Mouse (Mus musculus) retina, embryonic 14.5 days (tissue): ENCODE measurements at regions not wholly inside any gene's neighbourhood (a gene's known extent, or its start where the extent isn't known, plus 50 kb on each side); places are given as distances from the start of the nearest gene placed in this dataset.
"Not testable (repeated sequence)": the region's sequence is repeated elsewhere in the genome, so short reads cannot be mapped to it uniquely, and the experiment has no call there.

Experiments
- DNase-seq: peaks from one replicate; pipeline ENCODE4 v3.0.0-alpha.2; 2015; ENCODE audit warnings: low spot score

DNA sequence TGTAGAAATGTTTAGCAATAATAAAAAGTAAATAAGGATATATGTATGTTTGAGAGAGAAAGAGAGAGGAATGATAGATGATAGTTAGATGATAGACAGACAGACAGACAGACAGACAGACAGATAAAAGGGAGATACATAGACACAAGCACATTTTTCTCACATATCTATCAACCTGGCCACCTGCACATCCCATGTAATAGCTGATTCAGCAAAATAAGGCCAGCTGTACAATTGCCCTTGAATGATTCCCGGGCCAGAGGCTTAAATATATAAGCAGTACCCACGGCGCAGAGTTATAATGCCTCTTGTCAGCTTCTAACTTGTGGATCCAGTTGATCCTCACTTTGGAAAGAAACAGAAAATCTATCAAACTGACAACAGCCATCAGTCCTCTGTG is 178.5 kb downstream of the Tmem114 start:
- no peak for DNase-seq

DNA sequence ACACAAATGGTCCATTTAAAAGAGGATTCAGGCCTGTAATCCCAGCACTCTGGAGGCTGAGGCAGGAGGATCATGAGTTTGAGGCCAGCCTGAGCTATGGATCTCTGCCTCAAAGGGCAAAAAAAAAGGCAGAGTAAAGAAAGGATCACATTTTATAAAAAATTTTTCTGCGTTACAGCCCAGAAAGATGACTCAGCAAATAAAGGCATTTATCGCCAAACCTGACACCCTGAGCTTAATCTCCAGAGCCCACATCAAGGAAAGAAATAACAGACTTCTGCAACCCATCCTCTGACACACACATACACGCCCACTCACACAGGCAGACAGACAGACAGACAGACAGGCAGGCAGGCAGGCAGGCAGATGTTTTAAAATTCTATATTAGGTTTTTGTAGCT is 179.3 kb downstream of the Tmem114 start:
- no peak for DNase-seq

DNA sequence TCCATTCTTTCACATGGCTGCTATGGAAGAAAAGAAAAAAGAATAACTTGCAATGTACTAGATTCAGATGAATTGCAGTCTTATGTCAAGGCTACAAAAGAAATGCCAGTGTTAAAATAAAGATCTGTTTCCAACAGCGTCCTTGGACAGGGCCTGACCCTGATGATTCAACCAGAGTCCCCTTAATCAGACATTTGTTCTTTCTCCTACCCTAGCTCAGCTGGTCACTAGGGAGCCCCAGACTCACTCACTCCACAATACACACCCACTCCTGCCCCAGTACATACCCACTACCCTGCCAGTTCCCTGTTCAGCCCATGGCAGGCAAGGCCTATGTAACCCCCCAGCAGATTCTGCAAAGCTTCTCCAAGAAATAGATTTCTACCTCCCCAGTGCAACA is 190.6 kb downstream of the Tmem114 start:
- no peak for DNase-seq

DNA sequence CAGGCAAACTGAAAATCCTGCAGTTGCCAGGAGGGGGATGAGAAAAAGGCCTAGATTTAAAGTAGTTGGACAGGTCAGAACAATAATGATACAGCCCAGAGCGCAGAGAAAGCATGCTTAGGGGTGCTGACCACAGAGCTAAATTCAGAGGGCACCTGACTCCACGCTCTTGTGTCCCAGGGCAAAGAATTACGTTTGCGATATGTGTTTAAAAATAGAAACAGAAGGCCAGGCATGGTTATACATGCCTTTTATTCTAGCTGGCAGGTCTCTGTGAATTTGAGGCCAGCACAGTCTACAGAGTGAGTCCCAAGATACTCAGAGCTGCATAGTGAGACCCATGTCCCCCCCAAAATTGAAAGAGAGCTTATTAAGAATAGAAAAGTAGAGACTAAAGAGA is 192.9 kb downstream of the Tmem114 start:
- DNase-seq, result no peak

DNA sequence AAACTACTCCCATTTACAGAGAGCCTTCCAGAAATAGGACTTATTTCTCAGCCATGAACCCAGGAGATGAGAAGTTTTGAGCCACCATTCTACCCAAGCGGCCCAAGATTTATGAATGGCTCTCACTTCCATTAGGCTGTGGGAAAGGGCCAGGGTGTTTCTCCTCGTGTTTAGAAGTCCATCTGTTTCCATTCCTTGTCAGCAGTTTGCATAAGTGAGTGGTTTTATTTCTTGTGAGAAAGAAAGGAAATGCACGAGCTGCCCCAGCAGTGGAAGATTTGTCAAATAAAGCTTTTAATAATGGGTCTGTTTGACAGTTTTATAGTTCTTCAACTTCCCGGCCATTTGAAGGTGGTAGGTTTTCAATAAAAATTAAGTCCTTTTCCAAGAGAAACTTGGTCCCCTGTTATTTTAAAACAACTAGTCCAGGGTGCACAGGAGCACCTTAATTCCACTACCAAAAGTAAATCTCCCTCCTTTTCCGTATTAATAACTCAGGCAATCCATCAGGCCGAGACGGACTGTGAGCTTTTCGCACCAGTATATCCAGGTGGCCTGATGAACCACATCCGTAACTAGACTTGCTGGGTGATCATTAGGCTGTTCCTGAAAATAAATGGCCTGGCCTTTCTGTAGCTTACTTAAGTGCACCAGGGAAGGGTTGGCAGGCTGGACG is 201.2 kb downstream of the Tmem114 start:
- no peak for DNase-seq

DNA sequence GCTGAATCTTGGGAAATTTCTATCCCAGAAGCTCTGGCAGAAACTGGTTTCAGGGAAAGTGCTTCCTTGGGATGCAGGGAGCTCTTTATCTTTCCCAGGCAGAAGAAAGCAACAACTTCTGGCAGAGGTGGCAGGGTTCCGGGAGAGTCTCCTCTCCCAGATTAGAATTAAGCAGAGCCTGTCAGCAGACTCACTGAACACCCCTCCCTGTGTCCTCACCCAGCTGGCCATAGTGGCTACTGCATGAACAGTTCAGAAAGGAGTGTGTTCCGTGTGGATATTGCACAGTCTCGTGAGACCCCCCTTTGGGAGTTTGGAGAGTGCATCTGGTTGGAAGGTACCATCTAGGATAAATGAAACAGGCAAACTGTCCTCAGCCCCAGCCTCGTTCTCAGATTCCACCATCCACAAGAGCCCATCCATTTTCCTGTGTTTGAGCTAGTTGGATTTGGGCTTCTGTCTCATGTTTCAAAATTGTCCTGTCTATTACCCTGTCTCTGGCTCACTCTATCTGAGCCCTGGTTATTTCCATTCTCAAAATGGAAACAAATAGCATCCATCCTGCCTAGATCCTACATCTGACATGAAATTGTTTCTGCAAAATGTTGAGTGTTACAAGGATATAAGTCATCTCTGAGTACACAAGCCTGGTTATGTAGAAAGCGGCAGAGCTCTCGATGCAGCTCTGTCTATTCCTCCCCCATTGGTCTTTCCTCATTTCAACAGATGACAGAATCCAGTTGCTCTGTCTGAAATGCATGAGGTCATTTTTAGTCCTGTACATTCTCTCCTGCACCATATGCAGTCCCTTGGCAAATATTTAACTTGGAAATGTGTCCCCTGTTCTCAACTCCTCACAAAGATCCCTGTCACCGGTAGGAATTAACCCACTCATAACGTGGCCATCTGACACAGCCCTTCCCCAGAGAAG is 216.4 kb downstream of the Tmem114 start:
- no peak for DNase-seq

DNA sequence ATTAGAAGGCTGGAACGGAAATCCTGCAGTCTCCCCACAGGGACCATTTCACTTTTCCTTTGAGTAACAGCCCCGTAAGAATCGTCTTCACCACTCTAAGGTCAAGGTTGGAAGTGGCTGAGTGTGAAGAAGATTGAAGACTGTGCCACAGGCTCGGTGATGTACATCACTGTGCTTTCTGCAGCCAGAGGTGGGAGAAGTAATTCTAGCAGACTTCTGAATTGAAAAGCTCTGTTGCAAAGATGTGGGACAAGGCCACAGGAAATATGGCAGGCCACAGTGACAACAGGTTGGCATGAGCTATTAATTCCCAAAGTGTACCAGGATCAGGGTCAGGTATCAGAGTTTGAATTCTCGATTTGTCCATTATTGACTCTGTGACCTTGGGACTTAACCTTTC is 219.9 kb downstream of the Tmem114 start:
- no peak for DNase-seq

DNA sequence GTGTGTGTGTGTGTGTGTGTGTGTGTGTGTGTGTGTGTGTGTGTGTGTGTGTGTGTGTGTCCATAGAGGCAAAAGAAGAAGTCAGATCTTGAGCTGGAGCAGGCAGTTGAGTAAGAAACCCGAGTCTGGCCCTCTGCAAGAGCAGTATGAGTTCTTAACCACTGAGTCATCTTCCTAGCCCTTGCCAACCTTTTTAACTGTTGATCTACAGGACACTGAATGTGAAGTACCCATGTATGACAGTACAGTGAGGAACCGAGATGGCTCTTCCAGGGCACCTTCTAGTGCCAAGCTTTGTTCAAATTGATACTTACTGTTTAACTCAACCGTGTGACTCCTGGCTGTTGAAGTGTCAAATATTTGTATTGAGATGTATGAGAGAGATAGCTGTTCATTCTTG is 223.6 kb downstream of the Tmem114 start:
- DNase-seq, result no peak

DNA sequence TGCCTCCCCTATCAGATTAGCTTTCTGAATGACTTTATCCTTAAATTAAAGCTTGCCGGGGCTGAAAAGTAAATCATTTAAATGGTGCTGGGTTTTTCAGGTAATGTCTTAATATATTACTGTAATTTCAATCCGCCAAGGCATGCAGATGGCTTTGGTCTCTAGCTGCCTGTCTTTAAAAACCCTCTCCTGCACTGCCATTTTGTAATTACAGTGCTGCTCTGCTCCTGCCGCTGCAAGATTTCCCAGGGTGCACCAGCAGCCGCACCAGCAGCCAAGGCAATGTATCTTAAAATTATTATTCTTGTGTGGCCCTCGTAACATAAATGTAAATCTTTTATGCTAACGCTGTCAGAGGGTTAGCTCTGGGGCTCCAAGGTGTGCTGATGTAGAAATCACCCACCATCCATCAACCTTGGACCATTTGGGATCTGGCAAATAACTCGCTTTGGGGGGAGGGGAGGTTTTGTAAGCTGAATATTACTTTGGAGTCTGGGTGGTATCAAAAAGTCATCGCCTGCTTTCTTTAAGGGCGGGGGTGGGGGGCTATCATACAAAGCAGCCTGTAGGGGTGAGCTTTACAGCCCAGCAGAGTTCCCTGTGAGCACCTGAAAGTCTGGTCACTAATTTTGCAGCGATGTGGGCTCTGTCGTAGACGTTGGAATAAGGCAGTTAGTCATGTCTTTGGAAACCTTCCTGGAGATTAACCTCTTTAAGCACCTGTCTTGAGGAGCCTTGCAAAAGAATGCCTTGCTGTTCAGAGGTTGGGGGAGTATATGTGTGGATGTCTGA is 226.0 kb downstream of the Tmem114 start:
- no peak for DNase-seq

DNA sequence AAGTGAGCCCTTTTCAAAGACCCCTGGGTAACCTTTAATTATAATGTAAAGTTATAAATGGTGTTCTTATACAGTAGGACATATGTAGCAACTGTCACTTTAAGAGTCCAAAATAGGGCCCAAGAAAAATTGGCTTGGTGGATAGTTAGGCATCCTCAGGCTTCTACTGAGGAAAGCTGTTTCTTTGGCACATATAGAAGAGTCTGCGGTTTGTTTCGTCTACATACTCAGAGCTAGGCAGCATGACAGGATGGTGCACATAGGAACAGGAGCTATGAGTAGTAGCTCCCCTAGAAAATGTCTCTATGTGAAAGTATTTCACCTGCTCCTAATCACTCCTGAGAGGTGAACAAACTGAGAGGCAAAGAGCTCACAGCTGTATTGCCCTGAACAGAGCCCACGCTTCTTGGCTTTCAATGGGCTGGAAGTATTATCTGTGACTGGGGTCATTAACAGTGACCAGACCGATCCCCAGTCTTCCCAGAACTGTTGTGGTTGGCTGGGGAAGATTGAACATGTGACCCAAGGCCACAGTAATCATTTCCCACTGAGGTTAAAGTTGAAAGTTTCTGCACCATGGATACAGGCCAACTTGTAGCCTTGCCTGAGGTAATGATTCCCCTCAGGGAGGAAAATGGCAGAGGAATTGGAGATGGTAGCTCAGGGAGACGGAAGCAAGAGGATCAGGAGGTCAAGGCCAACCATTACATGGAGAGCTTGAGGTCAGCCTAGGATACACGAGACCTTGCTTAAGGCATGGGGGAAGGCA is 235.3 kb downstream of the Tmem114 start:
- DNase-seq, result no peak

DNA sequence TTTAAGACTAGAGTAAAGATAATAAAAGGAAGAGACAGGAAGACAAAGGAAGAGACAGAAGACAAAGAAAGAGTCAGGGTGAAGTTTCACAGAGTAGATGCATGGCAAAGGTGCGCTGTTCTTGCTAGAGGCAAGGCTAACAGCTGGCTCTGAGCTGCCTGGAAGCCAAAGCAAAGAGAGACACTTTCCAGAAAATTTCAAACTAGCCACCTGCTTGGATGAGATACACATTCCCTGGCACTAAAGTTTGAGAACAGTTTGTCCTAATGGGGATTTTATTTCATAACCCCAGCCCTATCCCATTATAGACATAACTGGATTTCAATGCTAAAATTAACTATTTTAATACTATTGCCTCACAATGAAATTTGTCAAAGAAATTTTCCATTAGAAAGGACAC is 235.9 kb downstream of the Tmem114 start:
- no peak for DNase-seq

DNA sequence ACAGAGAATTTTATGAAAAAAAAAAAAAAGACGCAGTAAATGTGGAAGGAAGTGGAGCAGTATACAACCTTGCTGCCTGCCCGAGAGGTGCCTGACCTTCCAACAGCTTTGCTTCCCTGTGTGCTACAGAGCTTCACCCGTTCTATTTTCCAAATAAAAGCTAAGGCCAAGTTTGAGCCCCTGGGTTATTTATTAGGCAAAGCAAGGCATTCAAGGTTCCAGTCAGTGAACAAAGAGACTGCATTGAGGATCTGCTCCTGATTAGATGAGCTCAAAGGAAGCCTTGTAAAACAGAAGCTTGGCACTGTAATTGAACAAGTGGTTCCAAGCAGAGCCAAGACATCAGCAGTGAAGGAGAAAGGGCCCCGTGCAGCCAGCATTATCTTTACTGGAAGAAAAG is 236.4 kb downstream of the Tmem114 start:
- no peak for DNase-seq

DNA sequence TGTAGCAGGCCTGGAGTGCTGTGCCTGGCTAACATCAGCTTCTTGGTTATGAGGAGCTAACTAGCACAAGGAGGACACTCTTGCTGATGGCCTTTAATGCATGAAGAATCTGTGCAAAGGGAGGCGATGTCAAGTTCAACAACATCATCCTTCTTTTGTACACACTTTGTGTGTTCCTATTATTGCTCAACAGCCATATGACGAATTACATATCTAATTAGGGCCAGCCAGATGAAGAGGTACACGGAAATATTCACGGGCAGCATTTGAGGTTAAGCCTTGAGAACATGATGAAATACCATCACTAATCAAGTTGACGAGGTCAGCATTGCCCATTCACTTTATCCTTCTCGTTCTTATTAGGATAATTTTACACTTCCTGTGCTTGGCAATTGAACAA is 240.2 kb downstream of the Tmem114 start:
- peak; percentile 16 for DNase-seq

DNA sequence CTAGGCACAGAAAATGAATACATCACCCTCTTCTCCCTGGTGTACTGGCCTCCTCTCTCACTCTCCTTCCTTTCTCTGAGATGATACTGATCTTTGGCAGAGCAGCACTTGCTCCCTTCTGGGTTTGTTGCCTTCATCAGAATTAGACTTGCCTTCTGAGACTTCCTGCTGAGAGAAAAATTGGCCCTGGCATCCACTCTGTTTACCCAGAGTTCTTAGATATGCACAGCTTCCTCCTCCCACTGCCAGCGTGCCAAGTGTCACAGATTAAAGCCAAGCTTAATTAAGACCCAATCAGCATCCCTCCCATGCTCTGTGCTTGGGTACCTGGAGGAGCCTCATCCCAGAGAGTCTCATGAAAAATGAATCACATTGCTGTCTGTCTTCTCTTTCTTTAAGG is 246.0 kb downstream of the Tmem114 start:
- DNase-seq, result no peak

DNA sequence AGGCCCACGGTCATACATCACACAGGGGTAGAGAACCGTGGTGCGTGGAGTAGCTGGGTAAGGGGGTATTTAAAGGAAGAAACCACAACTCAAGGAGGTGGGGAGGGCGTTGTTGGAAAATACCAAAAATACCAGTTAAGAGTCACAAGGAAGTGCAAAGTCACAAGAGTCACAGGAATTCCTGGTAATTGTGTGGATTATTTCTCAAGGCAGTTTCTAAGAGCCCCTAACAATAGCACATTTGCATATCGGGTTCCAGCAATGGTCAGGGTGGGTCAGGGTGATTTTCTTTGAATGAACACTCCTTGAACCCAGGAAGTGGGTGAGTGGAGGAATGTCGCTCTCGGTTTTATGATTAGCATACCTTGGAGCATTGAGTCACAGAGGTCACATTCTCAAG is 247.7 kb downstream of the Tmem114 start:
- not testable (repeated sequence) for DNase-seq

DNA sequence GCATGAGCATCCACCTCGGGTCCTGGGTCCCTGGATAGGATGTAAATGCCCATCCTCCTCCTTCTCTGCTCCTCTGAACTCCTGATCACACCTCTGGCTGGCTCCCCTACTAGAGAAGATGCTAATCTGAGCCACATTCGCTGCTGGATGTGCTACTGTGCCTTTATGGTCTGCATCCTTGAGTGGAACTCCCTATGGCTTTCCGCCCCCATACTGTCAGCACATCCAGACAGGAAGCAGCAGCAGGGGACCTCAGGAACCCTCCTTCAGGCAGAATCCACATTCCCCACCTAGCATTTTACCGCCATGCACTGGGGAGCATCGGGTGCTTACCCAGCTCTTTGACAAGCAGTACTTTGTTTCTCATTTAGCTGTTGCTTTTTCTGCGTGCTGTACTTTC is 248.8 kb downstream of the Tmem114 start:
- DNase-seq, result peak; percentile 16
